Mouse (Mus musculus) MEL (cell line): Measurements from ENCODE around the gene Gpr61.

Source experiments
- HCFC1 ChIP-seq: IDR thresholded peaks from 2 replicates; pipeline ENCODE4 v1.6.1; 2012; ENCODE audit warnings: low read depth, mild to moderate bottlenecking, inconsistent platforms, low read length, improper control_type of control experiment, moderate library complexity
- MAX ChIP-seq: IDR thresholded peaks from 2 replicates; pipeline ENCODE4 v1.6.1; 2011; ENCODE audit warnings: low read length, improper control_type of control experiment
- MYC ChIP-seq: IDR thresholded peaks from 2 replicates; pipeline ENCODE4 v1.6.1; 2011; ENCODE audit warnings: low read depth, mild to moderate bottlenecking, low read length, improper control_type of control experiment, moderate library complexity
- POLR2AphosphoS2 ChIP-seq: IDR thresholded peaks from 2 replicates; pipeline ENCODE4 v1.6.1; 2011; ENCODE audit warnings: low read length, improper control_type of control experiment
- POLR2AphosphoS5 ChIP-seq: IDR thresholded peaks from 2 replicates; pipeline ENCODE4 v1.6.1; 2012; ENCODE audit warnings: low read depth, borderline replicate concordance, mild to moderate bottlenecking, inconsistent platforms, low read length, moderate library complexity, mixed read lengths

- TF ChIP-seq MYC (no peak), MAX (no peak), HCFC1 (no peak), POLR2AphosphoS2 (no peak), POLR2AphosphoS5 (no peak)
These were observed 28.4 kb downstream of the Gpr61 start for GRCm38 (mm10) chr3:108126327-108126726.
